Mouse (Mus musculus) MEL (cell line): ENCODE measurements around the gene Fam229a. TPM values are rescaled to one million over a fixed set of nuclear protein-coding genes. Genes with fewer than 3 reads are reported as not detected.

ENCODE experiments used
- DNase-seq: peaks from one replicate; pipeline ENCODE4 v3.0.0; 2011; ENCODE audit warnings: low read depth, low spot score
- H3K27ac ChIP-seq: 2 replicates; pipeline ENCODE4 v1.5.1; 2012; ENCODE audit warnings: low read depth, mild to moderate bottlenecking, control low read depth, low read length, moderate library complexity; ENCODE audit not compliant: control insufficient read depth
- H3K27me3 ChIP-seq, 2 experiments: fragments of 150-350 bp in 1 of 2; sonication (generic) in 1 of 2; 2 replicates each; pipeline ENCODE4 v1.6.1; 2012; ENCODE audit warnings: low read length in 2 of 2, mild to moderate bottlenecking in 2 of 2, improper control_type of control experiment in 1 of 2, moderate library complexity in 1 of 2; ENCODE audit not compliant: insufficient read depth in 2 of 2, control insufficient read depth in 1 of 2
- H3K36me3 ChIP-seq, 2 experiments: 2 replicates each; pipeline ENCODE4 v1.6.1; 2012 to 2014; ENCODE audit warnings: low read length in 2 of 2, improper control_type of control experiment in 1 of 2, inconsistent platforms in 1 of 2, mild to moderate bottlenecking in 1 of 2; ENCODE audit not compliant: insufficient read depth in 2 of 2, control insufficient read depth in 1 of 2
- H3K4me1 ChIP-seq, 2 experiments: fragments of 150-350 bp in 1 of 2; sonication (generic) in 1 of 2; 2 replicates each; pipeline ENCODE4 v1.6.1; 2012; ENCODE audit warnings: low read length in 2 of 2, improper control_type of control experiment in 1 of 2, mild to moderate bottlenecking in 1 of 2; ENCODE audit not compliant: insufficient read depth in 2 of 2, control insufficient read depth in 1 of 2
- H3K4me3 ChIP-seq, 2 experiments: fragments of 150-350 bp in 1 of 2; sonication (generic) in 1 of 2; 2 replicates each; pipeline ENCODE4 v1.5.1; 2012; ENCODE audit warnings: low read depth in 2 of 2, low read length in 2 of 2, mild to moderate bottlenecking in 2 of 2, moderate library complexity in 2 of 2, control low read depth in 1 of 2, improper control_type of control experiment in 1 of 2; ENCODE audit not compliant: control insufficient read depth in 1 of 2, insufficient read depth in 1 of 2
- H3K79me2 ChIP-seq: 2 replicates; pipeline ENCODE4 v1.6.1; 2012; ENCODE audit warnings: mild to moderate bottlenecking, low read length, moderate library complexity; ENCODE audit not compliant: control insufficient read depth, poor library complexity, insufficient read depth
- H3K9ac ChIP-seq: 2 replicates; pipeline ENCODE4 v1.6.1; 2012; ENCODE audit warnings: low read depth, mild to moderate bottlenecking, control low read depth, low read length, moderate library complexity; ENCODE audit not compliant: control insufficient read depth, poor library complexity, severe bottlenecking
- H3K9me3 ChIP-seq: fragments of 150-350 bp; sonication (generic); replicated peaks from 2 replicates; pipeline ENCODE4 v1.6.1; 2012; ENCODE audit warnings: mild to moderate bottlenecking, low read length, improper control_type of control experiment, moderate library complexity; ENCODE audit not compliant: insufficient read depth
- CTCF ChIP-seq, 3 experiments: IDR thresholded peaks in 2 of 3; conservative IDR thresholded peaks in 1 of 3; 2 replicates each; pipeline ENCODE4 v1.5.1; 2011 to 2012; ENCODE audit warnings: low read length in 3 of 3, low read depth in 2 of 3, mild to moderate bottlenecking in 2 of 3, improper control_type of control experiment in 1 of 3, inconsistent platforms in 1 of 3, mixed read lengths in 1 of 3, moderate library complexity in 1 of 3; ENCODE audit not compliant: control insufficient read depth in 1 of 3, insufficient read depth in 1 of 3, poor library complexity in 1 of 3, severe bottlenecking in 1 of 3
- ELF1 ChIP-seq: IDR thresholded peaks from 2 replicates; pipeline ENCODE4 v1.6.1; 2014; ENCODE audit warnings: low read depth, mild to moderate bottlenecking, inconsistent platforms, low read length, improper control_type of control experiment, moderate library complexity
- EP300 ChIP-seq, 2 experiments: IDR thresholded peaks; 2 replicates each; pipeline ENCODE4 v1.6.1; 2011; ENCODE audit warnings: improper control_type of control experiment in 2 of 2, low read length in 2 of 2, low read depth in 1 of 2, mild to moderate bottlenecking in 1 of 2
- HCFC1 ChIP-seq: IDR thresholded peaks from 2 replicates; pipeline ENCODE4 v1.6.1; 2012; ENCODE audit warnings: low read depth, mild to moderate bottlenecking, inconsistent platforms, low read length, improper control_type of control experiment, moderate library complexity
- KAT2A ChIP-seq: conservative IDR thresholded peaks from 2 replicates; pipeline ENCODE4 v1.6.1; 2012; ENCODE audit warnings: low read depth, low read length, improper control_type of control experiment, inconsistent platforms
- MAFK ChIP-seq: IDR thresholded peaks from 2 replicates; pipeline ENCODE4 v1.6.1; 2011; ENCODE audit warnings: low read depth, mild to moderate bottlenecking, low read length, improper control_type of control experiment, borderline replicate concordance
- NELFE ChIP-seq: IDR thresholded peaks from 2 replicates; pipeline ENCODE4 v1.6.1; 2011; ENCODE audit warnings: low read depth, low read length, improper control_type of control experiment
- NRF1 ChIP-seq: IDR thresholded peaks from 2 replicates; pipeline ENCODE4 v1.6.1; 2014; ENCODE audit warnings: low read depth, mild to moderate bottlenecking, inconsistent platforms, low read length, improper control_type of control experiment, moderate library complexity; ENCODE audit not compliant: poor library complexity, insufficient read depth, severe bottlenecking
- POLR2AphosphoS5 ChIP-seq: IDR thresholded peaks from 2 replicates; pipeline ENCODE4 v1.6.1; 2012; ENCODE audit warnings: low read depth, borderline replicate concordance, mild to moderate bottlenecking, inconsistent platforms, low read length, moderate library complexity, mixed read lengths
- RCOR1 ChIP-seq: IDR thresholded peaks from 2 replicates; pipeline ENCODE4 v1.6.1; 2012; ENCODE audit warnings: low read depth, mild to moderate bottlenecking, inconsistent platforms, low read length, improper control_type of control experiment
- TBP ChIP-seq: IDR thresholded peaks from 2 replicates; pipeline ENCODE4 v1.8.0; 2011; ENCODE audit warnings: low read depth, low read length, improper control_type of control experiment
- TCF12 ChIP-seq: IDR thresholded peaks from 2 replicates; pipeline ENCODE4 v1.6.1; 2014; ENCODE audit warnings: low read depth, mild to moderate bottlenecking, inconsistent platforms, low read length, improper control_type of control experiment, moderate library complexity
- USF2 ChIP-seq, 2 experiments: IDR thresholded peaks; 2 replicates each; pipeline ENCODE4 v1.6.1; 2011 to 2012; ENCODE audit warnings: improper control_type of control experiment in 2 of 2, low read length in 2 of 2, borderline replicate concordance in 1 of 2, inconsistent platforms in 1 of 2, low read depth in 1 of 2, mild to moderate bottlenecking in 1 of 2; ENCODE audit not compliant: insufficient read depth in 1 of 2
- ZKSCAN1 ChIP-seq: IDR thresholded peaks from 2 replicates; pipeline ENCODE4 v1.6.1; 2012; ENCODE audit warnings: low read depth, mild to moderate bottlenecking, inconsistent platforms, low read length, improper control_type of control experiment, moderate library complexity
- polyA plus RNA-seq, 2 experiments: library from polyadenylated mRNA; stranded (reverse) in 1 of 2; unstranded in 1 of 2; fragments of >175 nt in 1 of 2; fragments of >200 nt in 1 of 2; gene quantifications; 2 replicates each; pipeline versions ENCODE4 v1.2.1 to v1.2.4; 2012; ENCODE audit warnings: low replicate concordance in 2 of 2, low read depth in 1 of 2; ENCODE audit not compliant: insufficient read length in 2 of 2, insufficient read depth in 1 of 2, missing spikeins in 1 of 2
- total RNA-seq: library from RNA; depleted of rRNA; stranded (reverse); fragments of 300-350 nt; gene quantifications from 2 replicates; pipeline ENCODE4 v1.2.3, GENCODE M21; 2012

The Fam229a gene
- total and polyA plus RNA-seq, 3 experiments, result not detected

GRCm38 (mm10) chr4:129450851-129451250, 40.1 kb upstream of the Fam229a start:
- DNase-seq, result peak; percentile 56
- Histone ChIP-seq H3K36me3 (peaks cover 0 to 11% of the 10 kb centered on the region in 2 experiments; a peak in 2 of 4 replicates), H3K4me3 (no peak overlapping the region), H3K27me3 (no peaks in the 10 kb centered on the region), H3K9ac (no peak overlapping the region), H3K9me3 (no peaks in the 10 kb centered on the region), H3K27ac (no peak overlapping the region), H3K4me1 (peaks cover 2 to 28% of the 10 kb centered on the region in 2 experiments), H3K79me2 (no peaks in the 10 kb centered on the region)
- no peak for TF ChIP-seq ELF1
- TF ChIP-seq MAFK, result 0 out of 2 replicates have a peak, but pooled peaks have one; percentile 40
- peak; percentile 98 for TF ChIP-seq TBP
- no peak for TF ChIP-seq HCFC1
- TF ChIP-seq CTCF (IDR thresholded peaks at IDR 0.05 in 2 of 3, conservative IDR thresholded peaks at IDR 0.05 in 1 of 3; ENCODE audit: control insufficient read depth in 1 of 3, insufficient read depth in 1 of 3, low read depth in 2 of 3, low read length in 3 of 3, poor library complexity in 1 of 3, severe bottlenecking in 1 of 3), result peak in 1 of 3 experiments; percentile 10; a peak in 1 of 6 replicates
- no peak for TF ChIP-seq KAT2A
- TF ChIP-seq USF2 (IDR thresholded peaks at IDR 0.05; ENCODE audit: borderline replicate concordance in 1 of 2, insufficient read depth in 1 of 2, low read depth in 1 of 2, low read length in 2 of 2), result no peak
- TF ChIP-seq RCOR1, result no peak
- TF ChIP-seq EP300 (IDR thresholded peaks at IDR 0.05; ENCODE audit: low read depth in 1 of 2, low read length in 2 of 2), result no peak
- no peak for TF ChIP-seq TCF12
- TF ChIP-seq NRF1, result no peak

- peaks cover 0 to 7% of the 10 kb centered on the region in 2 experiments; a peak in 2 of 4 replicates for H3K36me3 ChIP-seq
- H3K9ac ChIP-seq, result no peak overlapping the region
- no peak overlapping the region for H3K4me3 ChIP-seq
- TF ChIP-seq KAT2A, result no peak
- no peak for TF ChIP-seq ELF1
- no peak for TF ChIP-seq ZKSCAN1
- TF ChIP-seq NELFE, result no peak
- no peak for TF ChIP-seq POLR2AphosphoS5
- TF ChIP-seq MAFK, result 0 out of 2 replicates have a peak, but pooled peaks have one; percentile 63
- peak; percentile 98 for TF ChIP-seq TBP
- no peak for TF ChIP-seq USF2 (IDR thresholded peaks at IDR 0.05; ENCODE audit: borderline replicate concordance in 1 of 2, insufficient read depth in 1 of 2, low read depth in 1 of 2, low read length in 2 of 2)
- no peaks in the 10 kb centered on the region for H3K79me2 ChIP-seq
- H3K27me3 ChIP-seq, result no peaks in the 10 kb centered on the region
- H3K9me3 ChIP-seq, result no peaks in the 10 kb centered on the region
- peaks cover 2 to 24% of the 10 kb centered on the region in 2 experiments for H3K4me1 ChIP-seq
- DNase-seq, result peak; percentile 55
- H3K27ac ChIP-seq, result no peak overlapping the region
These were observed 39.4 kb upstream of the Fam229a start for GRCm38 (mm10) chr4:129451471-129452169.
